Mouse (Mus musculus) lung, adult 18-20 months (tissue): Measurements from ENCODE around the gene Scn4b.

ENCODE experiments used
- DNase-seq, 2 experiments: peaks; one replicate each; pipeline ENCODE4 v3.0.0; 2022; ENCODE audit warnings: mixed read lengths in 2 of 2

Scn4b gene

DNA sequence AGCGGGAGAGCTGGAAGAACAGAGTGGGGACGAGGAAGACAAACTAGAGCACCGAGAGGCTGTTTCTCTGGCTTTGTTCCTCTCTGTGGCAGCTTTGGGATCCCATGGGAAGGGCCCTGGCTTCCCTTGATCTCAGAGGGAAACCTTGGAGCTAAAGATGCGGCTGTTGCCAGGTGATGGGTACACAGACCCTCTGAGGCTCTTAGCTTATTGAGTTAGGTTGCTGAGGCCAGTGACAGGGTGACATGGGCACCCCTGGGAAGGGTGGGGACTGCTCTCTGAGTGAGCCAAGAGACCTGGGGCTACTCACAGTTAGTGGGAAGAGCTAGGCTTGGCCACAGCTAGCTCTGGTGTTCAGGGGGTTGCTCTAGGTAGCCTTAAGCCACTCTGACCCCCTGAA lies 57.3 kb downstream of the Scn4b start:
- no peak for DNase-seq

DNA sequence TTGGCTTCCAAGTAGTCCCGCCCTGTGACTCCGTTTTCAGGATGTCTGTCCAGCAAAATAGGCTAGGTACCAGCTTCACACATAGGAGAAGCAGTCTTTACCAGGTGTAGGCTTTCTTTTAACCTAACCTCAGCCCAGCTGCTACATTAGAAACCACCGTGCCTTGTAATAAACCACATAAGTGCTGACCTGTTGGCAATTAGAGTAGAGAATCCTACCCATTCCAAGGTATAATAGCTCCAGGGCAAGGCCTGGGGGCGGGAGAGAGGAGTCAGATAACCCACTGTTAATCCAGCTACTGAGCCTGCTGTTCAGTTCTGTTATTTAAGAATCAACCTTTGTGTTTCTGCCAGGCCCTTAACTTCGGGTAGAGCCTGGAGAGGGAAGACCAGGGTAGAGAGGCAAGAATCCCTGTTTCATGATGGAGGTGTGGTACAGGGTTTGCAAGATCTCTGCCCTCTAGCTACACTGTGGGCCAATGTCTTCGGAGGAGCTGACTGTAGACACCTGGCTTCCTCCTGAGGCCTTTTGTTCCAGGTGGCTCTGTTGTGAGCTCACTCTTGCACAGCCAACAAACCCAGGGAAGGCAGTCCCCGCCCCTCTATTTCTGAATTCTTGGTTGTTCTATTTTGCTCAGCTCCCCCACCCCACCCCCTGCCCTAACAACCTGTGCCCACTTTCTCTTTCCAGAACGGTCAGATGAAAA lies 58.1 kb downstream of the Scn4b start:
- DNase-seq: no peak

DNA sequence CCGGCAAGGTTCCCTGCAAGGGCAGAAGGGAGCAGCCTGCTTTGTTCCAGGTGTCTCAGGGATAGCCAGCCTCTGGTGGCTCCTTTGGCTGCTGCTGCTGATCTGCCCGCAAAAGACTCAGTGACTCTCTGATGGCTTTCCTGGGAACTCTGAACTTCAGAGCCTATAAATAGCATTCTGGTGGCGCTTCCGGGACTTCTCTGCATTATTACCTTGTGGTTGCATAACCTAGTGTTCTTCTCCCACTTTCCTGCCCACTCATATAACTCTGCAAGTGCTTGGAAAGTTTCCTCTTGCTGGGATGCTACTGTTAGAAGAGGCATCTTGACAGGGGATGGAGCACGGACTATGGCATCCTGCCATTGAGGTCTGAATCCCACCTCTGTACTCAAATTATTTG lies 59.4 kb downstream of the Scn4b start:
- DNase-seq: no peak

DNA sequence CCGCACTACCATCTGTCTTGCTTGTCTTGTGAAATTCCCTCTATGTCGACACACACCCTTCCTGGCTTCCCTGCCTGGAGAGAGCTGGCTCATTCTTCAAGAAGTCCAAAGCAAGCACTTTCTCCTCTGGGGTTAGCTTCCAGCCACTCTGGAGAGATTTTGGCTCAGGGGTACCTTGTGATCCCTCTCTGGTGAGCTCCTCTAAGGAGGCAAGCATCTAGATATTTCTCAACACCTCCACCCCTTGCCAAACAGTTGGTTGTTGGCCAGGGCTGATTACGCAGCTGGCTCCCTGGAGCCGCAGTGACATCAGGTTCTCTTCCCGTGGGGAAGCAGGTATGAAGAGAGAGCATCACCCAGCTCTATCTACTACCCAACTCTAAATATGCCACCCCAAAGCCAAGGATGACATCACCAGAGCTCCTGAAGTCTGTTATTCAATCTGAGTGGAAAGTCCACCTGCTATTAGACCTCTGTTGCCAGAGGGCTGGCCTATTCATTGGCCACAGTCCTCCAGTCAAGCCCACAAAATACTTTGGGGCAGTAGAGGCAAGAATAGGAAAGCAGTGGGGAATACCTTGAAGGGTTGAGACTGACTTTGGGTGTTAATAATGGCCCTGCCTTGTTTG lies 63.2 kb downstream of the Scn4b start:
- peak; percentile 80 to 87 for DNase-seq

DNA sequence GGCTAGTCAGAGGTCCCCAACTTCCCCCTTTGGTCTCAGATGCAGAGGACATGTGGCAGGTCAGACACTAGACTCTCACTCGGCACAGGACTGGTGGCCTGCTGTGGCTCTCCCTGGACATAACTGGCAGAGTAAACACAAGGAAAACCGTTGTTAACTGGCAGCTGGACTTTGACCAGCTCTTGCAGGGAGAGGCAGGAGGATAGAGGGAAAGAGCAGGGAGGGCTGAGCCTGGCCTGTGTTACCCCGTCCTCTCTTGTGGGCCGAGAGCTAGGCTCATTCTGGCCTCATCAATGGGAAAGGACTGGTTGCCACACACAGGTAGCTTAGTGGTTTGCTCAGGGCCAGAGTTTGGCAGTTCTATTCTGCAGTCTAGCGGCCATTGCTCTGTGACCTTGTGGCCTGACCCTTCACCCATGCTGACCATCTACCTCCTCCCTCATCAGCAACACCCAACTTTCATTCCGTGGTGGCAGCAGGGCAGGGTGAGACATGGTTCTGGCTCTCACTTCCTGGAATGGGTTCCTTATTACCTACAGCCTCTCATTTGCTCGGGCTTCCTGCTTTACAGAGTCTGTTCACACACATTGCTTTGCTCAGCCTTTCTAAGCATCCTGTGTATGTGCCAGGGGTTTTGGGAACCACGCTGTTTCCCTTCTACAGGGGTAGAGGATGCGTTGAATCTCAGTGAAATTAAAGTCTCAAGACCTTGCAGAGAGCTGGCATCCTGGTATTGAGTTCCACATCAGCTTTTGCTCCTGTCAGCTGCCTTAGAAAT lies 64.0 kb downstream of the Scn4b start:
- no peak for DNase-seq
